In genomic region chr3:82061402-82062180, GRCm38 (mm10) we compare ENCODE assay signal across 12 mouse cellular contexts. TPM values are rescaled to one million over a fixed set of nuclear protein-coding genes. Genes with fewer than 3 reads are reported as not detected.
DNase-seq lines count a peak whose midpoint lies in the region; ATAC-seq and TF ChIP-seq lines count a peak whose summit lies in the region.
"Had no signal": no experiment of that assay in that cellular context is flagged by ENCODE, and none has a peak within 500 bp of the region (broad histone marks: within the 10 kb centered on the region; RNA-seq: fewer than 3 reads in every experiment).

No protein-coding gene starts in this region.

- TF ChIP-seq CTCF in stomach, postnatal 0 days (IDR thresholded peaks at IDR 0.05; ENCODE audit: low read depth): peak; percentile 41

- H3K4me3 ChIP-seq in hindbrain, embryonic 15.5 days: no peak overlapping the region
- no peak overlapping the region for H3K4me3 ChIP-seq in hindbrain, embryonic 12.5 days
- no peak overlapping the region for H3K4me3 ChIP-seq in neural tube, embryonic 12.5 days
- H3K4me3 ChIP-seq in liver, embryonic 11.5 days (ENCODE audit: low read depth, low read length): no peak overlapping the region
- H3K4me3 ChIP-seq in stomach, postnatal 0 days (ENCODE audit: low read depth, low read length): no peak overlapping the region
- H3K4me3 ChIP-seq: embryonic facial prominence, embryonic 12.5 days; midbrain, embryonic 12.5 days had no signal

- H3K9ac ChIP-seq in hindbrain, embryonic 15.5 days: no peak overlapping the region
- no peak overlapping the region for H3K9ac ChIP-seq in hindbrain, embryonic 12.5 days
- H3K9ac ChIP-seq in neural tube, embryonic 12.5 days: no peak overlapping the region
- no peak overlapping the region for H3K9ac ChIP-seq in liver, embryonic 11.5 days (ENCODE audit: low read depth, low read length)
- no peak overlapping the region for H3K9ac ChIP-seq in stomach, postnatal 0 days (ENCODE audit: low read length)
- H3K9ac ChIP-seq: embryonic facial prominence, embryonic 12.5 days; midbrain, embryonic 12.5 days had no signal

- DNase-seq in neural tube, embryonic 10.5 days (ENCODE audit: extremely low spot score, low spot score): no peak
- no peak for DNase-seq in liver, embryonic 11.5 days (ENCODE audit: low spot score)
- no peak for DNase-seq in stomach, postnatal 0 days (ENCODE audit: low spot score)
- no peak for DNase-seq in adrenal gland, postnatal 4 days (ENCODE audit: low spot score in 2 of 2)
- DNase-seq: cerebellum, adult 11-12 months; kidney, adult 2 months had no signal

- H3K27ac ChIP-seq in hindbrain, embryonic 15.5 days (replicated peaks): no peak overlapping the region
- H3K27ac ChIP-seq in hindbrain, embryonic 12.5 days: no peak overlapping the region
- no peak overlapping the region for H3K27ac ChIP-seq in neural tube, embryonic 12.5 days
- peak overlapping the region; percentile 58 for H3K27ac ChIP-seq in liver, embryonic 11.5 days (ENCODE audit: low read depth, low read length)
- 0 out of 2 replicates have a peak overlapping the region, but pooled peaks have one; percentile 26 for H3K27ac ChIP-seq in stomach, postnatal 0 days (replicated peaks)
- H3K27ac ChIP-seq: embryonic facial prominence, embryonic 12.5 days; midbrain, embryonic 12.5 days had no signal

- 41% methylated on average over 9 of the region's 9 CpGs for WGBS in hindbrain, embryonic 15.5 days
- 45% methylated on average over 9 of the region's 9 CpGs for WGBS in hindbrain, embryonic 12.5 days
- 48% methylated on average over 9 of the region's 9 CpGs for WGBS in neural tube, embryonic 12.5 days
- 28% methylated on average over 9 of the region's 9 CpGs for WGBS in liver, embryonic 11.5 days
- WGBS in stomach, postnatal 0 days: 24% methylated on average over 9 of the region's 9 CpGs

- no peaks in the 10 kb centered on the region for H3K36me3 ChIP-seq in hindbrain, embryonic 15.5 days
- no peaks in the 10 kb centered on the region for H3K36me3 ChIP-seq in hindbrain, embryonic 12.5 days
- no peaks in the 10 kb centered on the region for H3K36me3 ChIP-seq in neural tube, embryonic 12.5 days
- no peaks in the 10 kb centered on the region for H3K36me3 ChIP-seq in liver, embryonic 11.5 days (ENCODE audit: control insufficient read depth, insufficient read depth, low read length)
- H3K36me3 ChIP-seq in stomach, postnatal 0 days (ENCODE audit: control insufficient read depth, insufficient read depth, low read length): no peaks in the 10 kb centered on the region
- H3K36me3 ChIP-seq: embryonic facial prominence, embryonic 12.5 days; midbrain, embryonic 12.5 days had no signal

- H3K4me2 ChIP-seq in hindbrain, embryonic 15.5 days: no peak overlapping the region
- H3K4me2 ChIP-seq in hindbrain, embryonic 12.5 days (replicated peaks): no peak overlapping the region
- no peak overlapping the region for H3K4me2 ChIP-seq in neural tube, embryonic 12.5 days (replicated peaks)
- peak overlapping the region; percentile 20; the same call in 1 of the 2 replicates for H3K4me2 ChIP-seq in liver, embryonic 11.5 days
- no peak overlapping the region for H3K4me2 ChIP-seq in stomach, postnatal 0 days (replicated peaks; ENCODE audit: low read depth)
- H3K4me2 ChIP-seq: embryonic facial prominence, embryonic 12.5 days; midbrain, embryonic 12.5 days had no signal

- peaks cover 13% of the 10 kb centered on the region; the same call in 1 of the 2 replicates for H3K4me1 ChIP-seq in hindbrain, embryonic 15.5 days (replicated peaks)
- H3K4me1 ChIP-seq in hindbrain, embryonic 12.5 days: peaks cover 10% of the 10 kb centered on the region; the same call in 1 of the 2 replicates
- no peaks in the 10 kb centered on the region for H3K4me1 ChIP-seq in neural tube, embryonic 12.5 days
- peaks cover 9% of the 10 kb centered on the region for H3K4me1 ChIP-seq in liver, embryonic 11.5 days (replicated peaks; ENCODE audit: control insufficient read depth, insufficient read depth, low read length)
- no peaks in the 10 kb centered on the region for H3K4me1 ChIP-seq in stomach, postnatal 0 days (replicated peaks; ENCODE audit: control insufficient read depth, insufficient read depth)
- H3K4me1 ChIP-seq: midbrain, embryonic 12.5 days had no signal

- H3K27me3 ChIP-seq in hindbrain, embryonic 15.5 days: no peaks in the 10 kb centered on the region
- no peaks in the 10 kb centered on the region for H3K27me3 ChIP-seq in hindbrain, embryonic 12.5 days
- H3K27me3 ChIP-seq in neural tube, embryonic 12.5 days (replicated peaks): no peaks in the 10 kb centered on the region
- H3K27me3 ChIP-seq in liver, embryonic 11.5 days (replicated peaks; ENCODE audit: control insufficient read depth, insufficient read depth, low read length): no peaks in the 10 kb centered on the region
- no peaks in the 10 kb centered on the region for H3K27me3 ChIP-seq in stomach, postnatal 0 days (ENCODE audit: control insufficient read depth, insufficient read depth, low read length)
- H3K27me3 ChIP-seq: embryonic facial prominence, embryonic 12.5 days; midbrain, embryonic 12.5 days had no signal

- no peaks in the 10 kb centered on the region for H3K9me3 ChIP-seq in hindbrain, embryonic 15.5 days
- H3K9me3 ChIP-seq in hindbrain, embryonic 12.5 days (replicated peaks): no peaks in the 10 kb centered on the region
- no peaks in the 10 kb centered on the region for H3K9me3 ChIP-seq in neural tube, embryonic 12.5 days
- no peaks in the 10 kb centered on the region for H3K9me3 ChIP-seq in liver, embryonic 11.5 days (ENCODE audit: control insufficient read depth, low read length)
- H3K9me3 ChIP-seq in stomach, postnatal 0 days (ENCODE audit: control insufficient read depth, low read length): no peaks in the 10 kb centered on the region
- H3K9me3 ChIP-seq: embryonic facial prominence, embryonic 12.5 days; midbrain, embryonic 12.5 days had no signal

- peak; percentile 19; the same call in 1 of the 2 replicates for ATAC-seq in hindbrain, embryonic 15.5 days (ENCODE audit: low FRiP score, low read depth)
- no peak for ATAC-seq in hindbrain, embryonic 12.5 days (ENCODE audit: low FRiP score)
- peak; percentile 56; the same call in 1 of the 2 replicates for ATAC-seq in neural tube, embryonic 12.5 days (ENCODE audit: low FRiP score, low read depth)
- ATAC-seq in liver, embryonic 11.5 days (replicated peaks; ENCODE audit: low FRiP score): peak; percentile 84
- ATAC-seq in stomach, postnatal 0 days (ENCODE audit: low FRiP score, low TSS enrichment): no peak
- no peak for ATAC-seq in erythroblast, adult 5-6 weeks (replicated peaks; ENCODE audit: low FRiP score, poor library complexity, severe bottlenecking)

- TF ChIP-seq EP300 in stomach, postnatal 0 days (optimal IDR thresholded peaks at IDR 0.05): no peak

RNA-seq across cellular contexts. Expression of gene Gucy1b1, which starts 12.9 kb away (rescaled TPM):
- 50.3 and 50.9 TPM in 2 replicates for polyA plus RNA-seq in hindbrain, embryonic 15.5 days (2015; fragmentation: Nextera tagmentation; extraction: Ambion mirVana)
- polyA plus RNA-seq in hindbrain, embryonic 12.5 days (2016; fragmentation: Nextera tagmentation; extraction: Ambion mirVana): 14.1 and 16.6 TPM in 2 replicates
- 10.8 and 12.4 TPM in 2 replicates for polyA plus RNA-seq in neural tube, embryonic 12.5 days (2016; fragmentation: Nextera tagmentation; extraction: Ambion mirVana)
- polyA plus RNA-seq in liver, embryonic 11.5 days (2014; fragmentation: Nextera tagmentation; extraction: Ambion mirVana): 18.2 and 23.5 TPM in 2 replicates
- polyA plus RNA-seq in stomach, postnatal 0 days (2015; fragmentation: Nextera tagmentation; extraction: Ambion mirVana): 18.7 and 20.0 TPM in 2 replicates
- total RNA-seq in erythroblast, adult 5-6 weeks (2015; ENCODE audit: low replicate concordance): 8.5 TPM in 1 of 2 replicates, not detected in the other
- not detected in 2 replicates for total RNA-seq in erythroblast, adult 5-6 weeks (2017; ENCODE audit: low replicate concordance)
- 10 to 100 TPM; 19.6 to 19.9 TPM for total RNA-seq in adrenal gland, postnatal 4 days (2021)

Comparison
In these comparisons a context has a peak if more than half of its experiments do, and no peak if none do; other contexts are left out.
1. ATAC-seq: peak in hindbrain, embryonic 15.5 days (single experiment), neural tube, embryonic 12.5 days (single experiment) and liver, embryonic 11.5 days (single experiment); none in hindbrain, embryonic 12.5 days (single experiment), stomach, postnatal 0 days (single experiment) and erythroblast, adult 5-6 weeks (single experiment).
2. H3K27ac ChIP-seq: peak in liver, embryonic 11.5 days (single experiment) and stomach, postnatal 0 days (single experiment); none in hindbrain, embryonic 15.5 days (single experiment), hindbrain, embryonic 12.5 days (single experiment) and neural tube, embryonic 12.5 days (single experiment).